Mouse (Mus musculus) lung, embryonic 14.5 days (tissue): ENCODE measurements around the gene Rabl6. TPM values are rescaled to one million over a fixed set of nuclear protein-coding genes. Genes with fewer than 3 reads are reported as not detected.

Source experiments
- ATAC-seq: fragments of 200-750 bp; cut with Nextera tagmentation; 2 replicates; pipeline ENCODE4 v1.8.0; 2017; ENCODE audit warnings: mild to moderate bottlenecking, moderate TSS enrichment, moderate library complexity; ENCODE audit not compliant: insufficient read depth
- DNase-seq: peaks from one replicate; pipeline ENCODE4 v3.0.0-alpha.2; 2015
- H3K27ac ChIP-seq: fragments of 300-500 bp; sonication (generic); 2 replicates; pipeline ENCODE4 v1.5.1; 2014; ENCODE audit warnings: low read depth, mild to moderate bottlenecking, moderate library complexity
- H3K27me3 ChIP-seq: fragments of 300-500 bp; sonication (generic); 2 replicates; pipeline ENCODE4 v1.6.1; 2014; ENCODE audit warnings: low read length, control low read depth; ENCODE audit not compliant: insufficient read depth
- H3K36me3 ChIP-seq: fragments of 300-500 bp; sonication (generic); 2 replicates; pipeline ENCODE4 v1.6.1; 2014; ENCODE audit warnings: control low read depth; ENCODE audit not compliant: insufficient read depth
- H3K4me1 ChIP-seq: fragments of 300-500 bp; sonication (generic); 2 replicates; pipeline ENCODE4 v1.6.1; 2014; ENCODE audit warnings: antibody characterized with exemption, control low read depth; ENCODE audit not compliant: insufficient read depth
- H3K4me2 ChIP-seq: fragments of 300-500 bp; sonication (generic); 2 replicates; pipeline ENCODE4 v1.6.1; 2014; ENCODE audit warnings: mild to moderate bottlenecking
- H3K4me3 ChIP-seq: fragments of 300-500 bp; sonication (generic); 2 replicates; pipeline ENCODE4 v1.5.1; 2014; ENCODE audit warnings: low read depth, low read length
- H3K9ac ChIP-seq: fragments of 300-500 bp; sonication (generic); 2 replicates; pipeline ENCODE4 v1.6.1; 2014
- H3K9me3 ChIP-seq: fragments of 300-500 bp; sonication (generic); 2 replicates; pipeline ENCODE4 v1.6.1; 2016; ENCODE audit warnings: low read depth, low read length, control low read depth
- CTCF ChIP-seq: IDR thresholded peaks from 2 replicates; pipeline ENCODE4 v1.5.1; 2016; ENCODE audit warnings: antibody characterized with exemption, low read depth
- WGBS: fragments of 180-500 bp; shearing (Covaris S2); extraction: QIAGEN DNeasy Blood & Tissue Kit; methylation state at CpG from one replicate; pipeline ENCODE4 v1.1.7; 2014; 5-methylcytosine and 5-hydroxymethylcytosine counted together
- polyA plus RNA-seq: library from polyadenylated mRNA; unstranded; fragments of >200 nt; fragmentation: Nextera tagmentation; extraction: Ambion mirVana; gene quantifications from 2 replicates; pipeline ENCODE4 v1.2.1, GENCODE M21; 2014

The Rabl6 gene
- polyA plus RNA-seq, 1 experiment from 2014 or later, result 85.7 TPM

DNA sequence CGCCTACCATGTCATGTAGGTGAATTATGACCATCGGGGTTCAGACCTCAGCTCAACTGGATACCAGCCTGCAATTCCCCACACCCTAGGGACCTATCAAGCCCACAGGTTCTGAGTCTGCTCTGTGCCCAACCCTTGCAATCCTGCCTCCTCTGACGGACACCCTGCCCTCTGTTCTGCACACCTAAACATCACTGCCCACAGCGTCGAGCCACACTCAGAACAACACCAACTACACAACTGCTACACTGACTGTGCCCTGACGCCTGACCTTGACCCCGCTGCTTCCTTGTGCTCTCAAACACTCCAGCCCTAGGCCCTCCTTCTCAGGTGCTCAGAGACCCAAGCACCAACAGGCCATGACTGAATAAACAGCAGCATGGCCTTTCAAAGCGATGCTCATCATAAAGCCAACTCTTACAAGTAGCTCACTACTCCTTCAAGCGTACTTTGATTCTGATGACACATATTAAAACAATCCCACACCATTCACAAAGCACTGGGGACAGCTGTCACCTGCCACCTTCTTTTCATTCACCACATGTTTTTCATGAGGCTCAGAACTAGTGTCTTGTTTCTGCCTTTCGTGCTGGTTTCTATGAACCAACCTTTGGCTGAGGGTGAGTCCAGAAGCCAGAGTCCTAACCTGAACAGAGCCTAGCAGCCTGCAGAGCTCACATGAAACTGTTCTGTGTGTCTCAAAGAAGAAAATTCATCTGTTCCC lies 66.5 kb downstream of the Rabl6 start:
- TF ChIP-seq CTCF, result no peak
- no peak overlapping the region for H3K4me3 ChIP-seq
- H3K27ac ChIP-seq, result no peak overlapping the region
- no peaks in the 10 kb centered on the region for H3K27me3 ChIP-seq
- ATAC-seq, result no peak
- no peak overlapping the region for H3K9ac ChIP-seq
- no peaks in the 10 kb centered on the region for H3K9me3 ChIP-seq
- H3K4me1 ChIP-seq, result 0 out of 2 replicates have a peak, but pooled peaks cover 9% of the 10 kb centered on the region
- H3K36me3 ChIP-seq, result peaks cover 28% of the 10 kb centered on the region
- 65% methylated on average over 10 of the region's 10 CpGs for WGBS
- no peak overlapping the region for H3K4me2 ChIP-seq
- no peak for DNase-seq

GRCm38 (mm10) chr2:25540541-25540948 lies 67.8 kb downstream of the Rabl6 start:
- Histone ChIP-seq H3K27ac (no peak overlapping the region), H3K36me3 (peaks cover 41% of the 10 kb centered on the region), H3K4me3 (no peak overlapping the region), H3K9me3 (no peaks in the 10 kb centered on the region), H3K27me3 (no peaks in the 10 kb centered on the region), H3K4me2 (no peak overlapping the region), H3K9ac (no peak overlapping the region), H3K4me1 (0 out of 2 replicates have a peak, but pooled peaks cover 2% of the 10 kb centered on the region)
- DNase-seq (no peak), ATAC-seq (no peak)
- WGBS, result 91% methylated on average over 4 of the region's 4 CpGs
- TF ChIP-seq CTCF, result no peak

- Histone ChIP-seq H3K4me3 (no peak overlapping the region), H3K36me3 (peaks cover 61% of the 10 kb centered on the region), H3K27me3 (no peaks in the 10 kb centered on the region), H3K4me1 (no peaks in the 10 kb centered on the region), H3K27ac (no peak overlapping the region), H3K9me3 (no peaks in the 10 kb centered on the region), H3K4me2 (no peak overlapping the region), H3K9ac (no peak overlapping the region)
- ATAC-seq, result no peak
- no peak for DNase-seq
- WGBS, result 79% methylated on average over 8 of the region's 8 CpGs
- TF ChIP-seq CTCF, result no peak
Measured at GRCm38 (mm10) chr2:25536531-25536930, 71.8 kb downstream of the Rabl6 start.

- Histone ChIP-seq H3K36me3 (peaks cover 78% of the 10 kb centered on the region), H3K9ac (no peak overlapping the region), H3K4me1 (no peaks in the 10 kb centered on the region), H3K27ac (no peak overlapping the region), H3K27me3 (no peaks in the 10 kb centered on the region), H3K9me3 (no peaks in the 10 kb centered on the region), H3K4me2 (no peak overlapping the region), H3K4me3 (no peak overlapping the region)
- no peak for TF ChIP-seq CTCF
- WGBS, result 87% methylated on average over 2 of the region's 2 CpGs
- ATAC-seq, result no peak
- DNase-seq, result no peak
Measured at GRCm38 (mm10) chr2:25534866-25535182, 73.5 kb downstream of the Rabl6 start.

GRCm38 (mm10) chr2:25534178-25534865 lies 74.0 kb downstream of the Rabl6 start:
- H3K9ac ChIP-seq, result no peak overlapping the region
- no peaks in the 10 kb centered on the region for H3K27me3 ChIP-seq
- no peak overlapping the region for H3K27ac ChIP-seq
- peaks cover 83% of the 10 kb centered on the region for H3K36me3 ChIP-seq
- H3K9me3 ChIP-seq, result no peaks in the 10 kb centered on the region
- no peak for TF ChIP-seq CTCF
- no peak overlapping the region for H3K4me3 ChIP-seq
- H3K4me2 ChIP-seq, result no peak overlapping the region
- 89% methylated on average over 3 of the region's 3 CpGs for WGBS
- ATAC-seq (no peak), DNase-seq (no peak)
- no peaks in the 10 kb centered on the region for H3K4me1 ChIP-seq

DNA sequence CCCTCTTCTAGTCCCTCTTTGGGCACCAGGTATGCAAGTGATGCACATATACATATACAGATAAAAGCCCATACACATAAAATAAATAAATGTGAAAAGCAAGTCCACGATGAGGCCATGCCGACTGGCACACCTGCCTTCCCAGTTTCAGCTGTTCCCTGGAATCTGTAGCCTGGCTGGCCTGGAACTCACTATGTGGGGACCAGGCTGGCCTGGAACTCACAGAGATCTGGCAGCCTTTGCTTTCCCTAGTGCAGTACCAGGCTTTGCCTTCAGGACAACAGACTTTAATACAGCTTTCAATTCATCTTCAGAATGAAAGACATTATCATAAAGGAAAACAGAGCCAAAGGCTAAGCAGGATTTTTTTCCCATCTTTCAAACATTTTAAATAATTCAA lies 74.6 kb downstream of the Rabl6 start:
- 93% methylated on average over 2 of the region's 2 CpGs for WGBS
- DNase-seq (no peak), ATAC-seq (no peak)
- Histone ChIP-seq H3K36me3 (peaks cover 86% of the 10 kb centered on the region), H3K4me1 (no peaks in the 10 kb centered on the region), H3K4me2 (no peak overlapping the region), H3K9ac (no peak overlapping the region), H3K4me3 (no peak overlapping the region), H3K9me3 (no peaks in the 10 kb centered on the region), H3K27me3 (no peaks in the 10 kb centered on the region), H3K27ac (no peak overlapping the region)
- no peak for TF ChIP-seq CTCF

Other genes starting within 250 kb of the Rabl6 start
- gene Uap1l1, start 242.8 kb downstream of the Rabl6 start, polyA plus RNA-seq, result 17.4 and 20.1 TPM in 2 replicates
- gene Sapcd2, start 236.2 kb downstream of the Rabl6 start, polyA plus RNA-seq, result 42.0 and 45.5 TPM in 2 replicates
- gene Entpd2, start 212.6 kb downstream of the Rabl6 start, polyA plus RNA-seq, result 0.92 and 1.2 TPM in 2 replicates
- gene Npdc1, start 209.2 kb downstream of the Rabl6 start, polyA plus RNA-seq, result 19.5 and 20.5 TPM in 2 replicates
- gene Fut7, start 185.3 kb downstream of the Rabl6 start, polyA plus RNA-seq, result not detected in 2 replicates
- 3.9 and 4.6 TPM in 2 replicates for gene Abca2, start 179.8 kb downstream of the Rabl6 start, polyA plus RNA-seq
- gene Clic3, start 151.7 kb downstream of the Rabl6 start, polyA plus RNA-seq, result 20.0 and 30.2 TPM in 2 replicates
- 15.8 and 23.5 TPM in 2 replicates for gene Paxx, start 147.4 kb downstream of the Rabl6 start, polyA plus RNA-seq
- gene Ptgds, start 138.5 kb downstream of the Rabl6 start, polyA plus RNA-seq, result 3.3 and 3.4 TPM in 2 replicates
- not detected in 2 replicates for gene Lcn12, start 114.6 kb downstream of the Rabl6 start, polyA plus RNA-seq
- gene Fbxw5, start 107.8 kb downstream of the Rabl6 start, polyA plus RNA-seq, result 75.8 and 77.7 TPM in 2 replicates
- 3.9 and 5.5 TPM in 2 replicates for gene C8g, start 106.8 kb downstream of the Rabl6 start, polyA plus RNA-seq
- gene Traf2, start 61.6 kb downstream of the Rabl6 start, polyA plus RNA-seq, result 34.8 and 35.3 TPM in 2 replicates
- gene Edf1, start 50.7 kb downstream of the Rabl6 start, polyA plus RNA-seq, result 282 and 295 TPM in 2 replicates
- gene Mamdc4, start 33.7 kb downstream of the Rabl6 start, polyA plus RNA-seq, result 2.2 and 4.1 TPM in 2 replicates
- gene Phpt1, start 33.3 kb downstream of the Rabl6 start, polyA plus RNA-seq, result 183 and 197 TPM in 2 replicates
- 0.37 TPM in 1 of 2 replicates, not detected in the other for gene Ajm1, start 26.8 kb downstream of the Rabl6 start, polyA plus RNA-seq
- 0.24 and 0.28 TPM in 2 replicates for gene Ccdc183, start 9.2 kb upstream of the Rabl6 start, polyA plus RNA-seq
- gene Tmem141, start 13.5 kb upstream of the Rabl6 start, polyA plus RNA-seq, result 21.9 and 26.0 TPM in 2 replicates
- 1.8 and 2.9 TPM in 2 replicates for gene Fcna, start 19.5 kb upstream of the Rabl6 start, polyA plus RNA-seq
- gene Lcn8, start 44.6 kb upstream of the Rabl6 start, polyA plus RNA-seq, result 0.51 and 0.61 TPM in 2 replicates
- not detected in 2 replicates for gene Lcn5, start 49.4 kb upstream of the Rabl6 start, polyA plus RNA-seq
- gene Lcn6, start 68.3 kb upstream of the Rabl6 start, polyA plus RNA-seq, result not detected in 2 replicates
- not detected in 2 replicates for gene Lcn10, start 74.2 kb upstream of the Rabl6 start, polyA plus RNA-seq
- not detected in 2 replicates for gene Obp2a, start 91.5 kb upstream of the Rabl6 start, polyA plus RNA-seq
- 65.3 and 71.9 TPM in 2 replicates for gene Bmyc, start 98.2 kb upstream of the Rabl6 start, polyA plus RNA-seq
- gene Obp2b, start 128.5 kb upstream of the Rabl6 start, polyA plus RNA-seq, result not detected in 2 replicates
- not detected in 2 replicates for gene Lcn3, start 157.0 kb upstream of the Rabl6 start, polyA plus RNA-seq
- not detected in 2 replicates for gene Lcn11, start 168.5 kb upstream of the Rabl6 start, polyA plus RNA-seq
- gene Gm13539, start 173.7 kb upstream of the Rabl6 start, polyA plus RNA-seq, result not detected in 2 replicates
- not detected in 2 replicates for gene Glt6d1, start 207.3 kb upstream of the Rabl6 start, polyA plus RNA-seq
- gene Lcn9, start 214.6 kb upstream of the Rabl6 start, polyA plus RNA-seq, result not detected in 2 replicates
- not detected in 2 replicates for gene Sohlh1, start 238.7 kb upstream of the Rabl6 start, polyA plus RNA-seq